Mouse (Mus musculus) C2C12 (cell line): ENCODE results near the gene Cth. TPM values are rescaled to one million over a fixed set of nuclear protein-coding genes. Genes with fewer than 3 reads are reported as not detected.
A peak's percentile ranks its signal among the peaks of the same experiment; 100 is the strongest.

Experiments used
- H3K27me3 ChIP-seq: one replicate; pipeline ENCODE4 v1.6.1; 2011; ENCODE audit not compliant: control insufficient read depth, insufficient read depth, insufficient read length
- H3K36me3 ChIP-seq: one replicate; pipeline ENCODE4 v1.6.1; 2011; ENCODE audit not compliant: control insufficient read depth, insufficient read depth
- H3K4me3 ChIP-seq: one replicate; pipeline ENCODE4 v1.5.1; 2011; ENCODE audit warnings: mild to moderate bottlenecking, control low read depth; ENCODE audit not compliant: poor library complexity, insufficient read depth, severe bottlenecking
- H3K79me2 ChIP-seq: one replicate; pipeline ENCODE4 v1.6.1; 2011; ENCODE audit not compliant: control insufficient read depth, insufficient read depth
- H3K79me3 ChIP-seq: one replicate; pipeline ENCODE4 v1.6.1; 2011; ENCODE audit warnings: low read depth, control low read depth
- H3ac ChIP-seq: one replicate; pipeline ENCODE3; 2011; ENCODE audit warnings: low read depth; ENCODE audit not compliant: control insufficient read depth, insufficient read length
- CEBPB ChIP-seq: IDR thresholded peaks from one replicate; pipeline ENCODE4 v1.6.1; 2011; ENCODE audit warnings: low read depth, mild to moderate bottlenecking, control low read depth, moderate library complexity
- CTCF ChIP-seq: IDR thresholded peaks from one replicate; pipeline ENCODE4 v1.5.1; 2011; ENCODE audit not compliant: control insufficient read depth, insufficient read depth, insufficient read length
- FOSL1 ChIP-seq: IDR thresholded peaks from one replicate; pipeline ENCODE4 v1.8.0; 2011; ENCODE audit warnings: mild to moderate bottlenecking, low read length; ENCODE audit not compliant: poor library complexity, insufficient read depth, severe bottlenecking
- MAX ChIP-seq: IDR thresholded peaks from one replicate; pipeline ENCODE4 v1.6.1; 2011; ENCODE audit warnings: mild to moderate bottlenecking, control low read depth
- MYOD1 ChIP-seq: IDR thresholded peaks from one replicate; pipeline ENCODE4 v1.6.1; 2011; ENCODE audit warnings: low read depth; ENCODE audit not compliant: control insufficient read depth, insufficient read length
- MYOG ChIP-seq: IDR thresholded peaks from one replicate; pipeline ENCODE4 v1.6.1; 2011; ENCODE audit not compliant: control insufficient read depth, insufficient read length; ENCODE audit errors: extremely low read depth
- USF1 ChIP-seq: IDR thresholded peaks from one replicate; pipeline ENCODE4 v1.6.1; 2011; ENCODE audit warnings: low read depth, mild to moderate bottlenecking, control low read depth, moderate library complexity
- long read RNA-seq, 2 experiments: library from polyadenylated mRNA; unstranded; transcript quantifications; one replicate each; pipeline ENCODE4 v2.0.0; 2019 to 2020
- polyA plus RNA-seq: library from polyadenylated mRNA; unstranded; fragments of >200 nt; fragmentation: generic; extraction: Trizol; gene quantifications from one replicate; pipeline ENCODE4 v1.2.1, GENCODE M21; 2012; ENCODE audit warnings: missing spikeins

The Cth gene
- 11.5 TPM for polyA plus RNA-seq
- long read RNA-seq, experiment 1, transcript Cth-201 (12 exons, 1,815 nt), result major isoform, 6 of 7 reads
- long read RNA-seq, experiment 1, partial matches to known transcripts, result 1 of 7 reads
- long read RNA-seq, experiment 1, other reads (novel, unspliced or antisense), result 0 of 7 reads
- long read RNA-seq, experiment 2, transcript Cth-201 (12 exons, 1,815 nt), result major isoform, 35 of 39 reads
- long read RNA-seq, experiment 2, partial matches to known transcripts, result 1 of 39 reads
- long read RNA-seq, experiment 2, other reads (novel, unspliced or antisense), result 3 of 39 reads

- H3K27me3 ChIP-seq, result no peaks in the 10 kb centered on the region
- H3K4me3 ChIP-seq, result peak within 1 kb of the TSS; percentile 25
- no peaks in the 10 kb centered on the region for H3K79me3 ChIP-seq
- TF ChIP-seq USF1, result peak; percentile 14
- TF ChIP-seq MAX, result peak; percentile 70
- TF ChIP-seq MYOD1, result no peak
- H3ac ChIP-seq, result peak within 1 kb of the TSS; percentile 0
- no peaks in the 10 kb centered on the region for H3K79me2 ChIP-seq
- H3K36me3 ChIP-seq, result no peaks in the 10 kb centered on the region
Observed at GRCm38 (mm10) chr3:157924692-157925328, at the start of gene Cth. Gene Cth (minus strand): TSS chr3:157925077.

GRCm38 (mm10) chr3:157973236-157973635, 48.4 kb upstream of the Cth start:
- peaks cover 23% of the 10 kb centered on the region for H3K79me3 ChIP-seq
- H3K27me3 ChIP-seq, result no peaks in the 10 kb centered on the region
- H3K36me3 ChIP-seq, result peaks cover 32% of the 10 kb centered on the region
- TF ChIP-seq MAX (no peak), USF1 (no peak), MYOD1 (no peak), CEBPB (no peak), CTCF (no peak), MYOG (no peak), FOSL1 (no peak)
- H3ac ChIP-seq, result no peak overlapping the region
- H3K79me2 ChIP-seq, result peaks cover 22% of the 10 kb centered on the region
- H3K4me3 ChIP-seq, result no peak overlapping the region

- peaks cover 24% of the 10 kb centered on the region for H3K36me3 ChIP-seq
- H3ac ChIP-seq, result no peak overlapping the region
- no peaks in the 10 kb centered on the region for H3K27me3 ChIP-seq
- peaks cover 22% of the 10 kb centered on the region for H3K79me2 ChIP-seq
- peaks cover 24% of the 10 kb centered on the region for H3K79me3 ChIP-seq
- no peak overlapping the region for H3K4me3 ChIP-seq
- TF ChIP-seq USF1, result no peak
Observed at GRCm38 (mm10) chr3:157971151-157971550, 46.3 kb upstream of the Cth start.

GRCm38 (mm10) chr3:157957320-157957719, 32.4 kb upstream of the Cth start:
- H3K36me3 ChIP-seq, result peaks cover 5% of the 10 kb centered on the region
- no peak overlapping the region for H3ac ChIP-seq
- no peak overlapping the region for H3K4me3 ChIP-seq
- peaks cover 91% of the 10 kb centered on the region for H3K79me2 ChIP-seq
- TF ChIP-seq USF1, result no peak
- no peak for TF ChIP-seq MYOG
- TF ChIP-seq MYOD1, result no peak
- TF ChIP-seq CTCF, result no peak
- no peak for TF ChIP-seq CEBPB
- TF ChIP-seq MAX, result no peak
- TF ChIP-seq FOSL1, result no peak
- peaks cover 80% of the 10 kb centered on the region for H3K79me3 ChIP-seq
- no peaks in the 10 kb centered on the region for H3K27me3 ChIP-seq

DNA sequence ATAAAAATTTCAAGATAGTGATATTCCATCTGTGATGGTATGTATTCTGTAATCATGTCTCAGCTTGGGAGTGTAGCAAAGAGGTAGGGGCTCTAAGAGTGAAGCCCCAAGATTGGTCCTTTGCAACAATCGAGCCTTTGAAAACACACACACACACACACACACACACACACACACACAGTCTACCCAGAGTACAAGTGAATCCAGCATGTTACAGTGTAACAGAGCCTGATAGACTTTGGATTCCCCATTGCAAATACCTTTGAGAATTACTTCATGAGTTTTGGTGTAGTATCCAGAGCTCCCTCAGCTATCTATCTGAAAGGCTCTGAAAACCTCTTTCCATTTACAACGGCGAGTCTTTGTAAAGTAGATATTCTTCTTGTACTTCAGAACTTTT, 31.3 kb upstream of the Cth start:
- Histone ChIP-seq H3K79me2 (peaks cover 100% of the 10 kb centered on the region), H3K79me3 (peaks cover 87% of the 10 kb centered on the region), H3ac (no peak overlapping the region), H3K27me3 (no peaks in the 10 kb centered on the region), H3K36me3 (peaks cover 5% of the 10 kb centered on the region), H3K4me3 (no peak overlapping the region)
- no peak for TF ChIP-seq FOSL1
- TF ChIP-seq CTCF, result no peak
- TF ChIP-seq MAX, result no peak
- TF ChIP-seq CEBPB, result no peak
- no peak for TF ChIP-seq MYOG
- no peak for TF ChIP-seq USF1
- TF ChIP-seq MYOD1, result no peak

DNA sequence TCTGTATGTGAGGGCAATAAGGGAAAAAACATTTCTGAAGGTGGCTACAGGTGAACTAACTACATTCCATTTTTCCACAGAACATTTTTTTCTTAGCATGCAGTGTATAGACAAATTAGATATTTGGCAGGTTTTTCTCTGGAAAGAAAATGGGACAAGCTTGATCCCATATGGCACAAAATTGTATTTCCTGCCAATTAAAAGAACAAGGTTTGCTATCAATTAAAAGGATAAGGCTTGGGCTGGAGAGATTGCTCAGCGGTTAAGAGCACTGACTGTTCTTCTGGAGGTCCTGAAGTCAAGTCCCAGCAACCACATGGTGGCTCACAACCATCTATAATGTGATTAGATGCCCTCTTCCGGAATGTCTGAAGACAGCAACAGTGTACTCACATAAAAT, 30.6 kb upstream of the Cth start:
- TF ChIP-seq FOSL1 (no peak), CTCF (no peak), MYOG (no peak), MAX (no peak), USF1 (no peak), CEBPB (no peak), MYOD1 (no peak)

More for the DNA sequence above, 30.6 kb upstream of the Cth start:
- Histone ChIP-seq H3K36me3 (peaks cover 7% of the 10 kb centered on the region), H3K4me3 (no peak overlapping the region), H3ac (no peak overlapping the region), H3K79me3 (peaks cover 88% of the 10 kb centered on the region), H3K79me2 (peaks cover 100% of the 10 kb centered on the region), H3K27me3 (no peaks in the 10 kb centered on the region)
